ENCODE assay signal across 11 mouse cellular contexts in the genomic region with DNA sequence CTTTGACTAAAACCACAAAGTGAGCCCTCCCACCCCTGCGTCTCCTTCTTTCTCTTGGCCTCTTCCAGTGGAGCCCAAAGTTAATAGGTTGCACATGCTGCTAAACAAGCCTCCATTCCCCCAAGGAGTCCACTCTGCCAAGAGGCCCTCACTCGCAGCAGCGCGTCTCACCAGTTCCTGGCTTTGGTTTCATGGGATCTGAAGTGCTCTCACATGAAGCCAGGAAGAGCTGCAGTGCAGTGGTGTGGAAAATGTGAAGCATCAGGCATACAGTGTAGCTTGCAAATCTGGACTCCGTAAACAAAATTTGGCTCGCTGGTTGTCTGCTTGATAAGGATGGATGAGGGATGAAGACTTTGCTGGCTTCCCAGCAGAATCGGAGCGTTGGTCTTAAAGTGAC.
DNase-seq lines count a peak whose midpoint lies in the region; ATAC-seq lines count a peak whose summit lies in the region.
"Had no signal": no experiment of that assay in that cellular context is flagged by ENCODE, and none has a peak within 500 bp of the region (broad histone marks: within the 10 kb centered on the region; RNA-seq: fewer than 3 reads in every experiment).

No protein-coding gene starts in this region.

- H3K4me3 ChIP-seq in limb, embryonic 15.5 days = no peak overlapping the region
- H3K4me3 ChIP-seq: megakaryocyte, embryonic 14.5 days had no signal

- peaks cover 9% of the 10 kb centered on the region for H3K4me1 ChIP-seq in limb, embryonic 15.5 days
- H3K4me1 ChIP-seq: megakaryocyte, embryonic 14.5 days had no signal

- no peak overlapping the region for H3K4me2 ChIP-seq in limb, embryonic 15.5 days

- peak; percentile 12 for DNase-seq in adrenal gland, adult 2 months
- no peak for DNase-seq in adrenal gland, adult 8-10 months
- peak; percentile 26 to 31 for DNase-seq in lung, adult 18-20 months
- no peak for DNase-seq in lung, postnatal 25 days (ENCODE audit: low spot score)
- peak; percentile 82 for DNase-seq in gastrocnemius, postnatal 14 days
- no peak for DNase-seq in layer of hippocampus, postnatal 36 days
- no peak for DNase-seq in left cerebral cortex, adult 18-20 months (ENCODE audit: low spot score in 2 of 2)
- DNase-seq: kidney, adult 11 months; right cerebral cortex, postnatal 14 days had no signal

- WGBS in limb, embryonic 15.5 days = 40% methylated on average over 8 of the region's 8 CpGs

- ATAC-seq in limb, embryonic 15.5 days (ENCODE audit: insufficient number of reproducible peaks, low FRiP score, low TSS enrichment, low read depth) = peak; percentile 48; the same call in 1 of the 2 replicates

- no peaks in the 10 kb centered on the region for H3K36me3 ChIP-seq in limb, embryonic 15.5 days

- intact Hi-C loops in gastrocnemius, postnatal 14 days (cut with DNase I; ENCODE audit: low total_unique reads) = no loop called here

- peak overlapping the region; percentile 19; the same call in 1 of the 2 replicates for H3K27ac ChIP-seq in limb, embryonic 15.5 days

- no peaks in the 10 kb centered on the region for H3K27me3 ChIP-seq in limb, embryonic 15.5 days

- H3K9me3 ChIP-seq in limb, embryonic 15.5 days = no peaks in the 10 kb centered on the region
- H3K9me3 ChIP-seq: megakaryocyte, embryonic 14.5 days had no signal

- no peak overlapping the region for H3K9ac ChIP-seq in limb, embryonic 15.5 days

Comparison
In these comparisons a context has a peak if more than half of its experiments do, and no peak if none do; other contexts are left out.
1. DNase-seq: peak in adrenal gland, adult 2 months (single experiment), lung, adult 18-20 months (2 of 2) and gastrocnemius, postnatal 14 days (single experiment); none in adrenal gland, adult 8-10 months (single experiment), lung, postnatal 25 days (single experiment), layer of hippocampus, postnatal 36 days (0 of 2) and left cerebral cortex, adult 18-20 months (0 of 2).